Mouse (Mus musculus) heart, postnatal 0 days (tissue): ENCODE data around the gene Akap6. TPM values are rescaled to one million over a fixed set of nuclear protein-coding genes. Genes with fewer than 3 reads are reported as not detected.

Source experiments
- ATAC-seq: fragments of 200-750 bp; cut with Nextera tagmentation; 2 replicates; pipeline ENCODE4 v1.8.0; 2017; ENCODE audit warnings: low read depth, moderate number of reproducible peaks, moderate library complexity; ENCODE audit not compliant: insufficient read depth
- DNase-seq: peaks from one replicate; pipeline ENCODE4 v3.0.0-alpha.2; 2016; ENCODE audit warnings: low spot score
- H3K27ac ChIP-seq: fragments of 300-500 bp; sonication (generic); 2 replicates; pipeline ENCODE4 v1.5.1; 2014; ENCODE audit warnings: low read depth, mild to moderate bottlenecking
- H3K27me3 ChIP-seq: fragments of 300-500 bp; sonication (generic); 2 replicates; pipeline ENCODE4 v1.6.1; 2014; ENCODE audit warnings: low read length, mixed read lengths; ENCODE audit not compliant: control insufficient read depth, insufficient read depth
- H3K36me3 ChIP-seq: fragments of 300-500 bp; sonication (generic); replicated peaks from 2 replicates; pipeline ENCODE4 v1.6.1; 2014; ENCODE audit warnings: low read length, mixed read lengths; ENCODE audit not compliant: control insufficient read depth, insufficient read depth
- H3K4me1 ChIP-seq: fragments of 300-500 bp; sonication (generic); 2 replicates; pipeline ENCODE4 v1.6.1; 2014; ENCODE audit warnings: antibody characterized with exemption; ENCODE audit not compliant: control insufficient read depth, insufficient read depth
- H3K4me2 ChIP-seq: fragments of 300-500 bp; sonication (generic); 2 replicates; pipeline ENCODE4 v1.6.1; 2014; ENCODE audit warnings: low read depth, mild to moderate bottlenecking, low read length, moderate library complexity
- H3K4me3 ChIP-seq: fragments of 300-500 bp; sonication (generic); 2 replicates; pipeline ENCODE4 v1.5.1; 2014; ENCODE audit warnings: low read depth, low read length
- H3K9ac ChIP-seq: fragments of 300-500 bp; sonication (generic); replicated peaks from 2 replicates; pipeline ENCODE4 v1.6.1; 2014; ENCODE audit warnings: low read depth, low read length, mixed read lengths
- H3K9me3 ChIP-seq: fragments of 300-500 bp; sonication (generic); replicated peaks from 2 replicates; pipeline ENCODE4 v1.6.1; 2016; ENCODE audit warnings: low read length; ENCODE audit not compliant: control insufficient read depth
- CTCF ChIP-seq: IDR thresholded peaks from 2 replicates; pipeline ENCODE4 v1.5.1; 2016; ENCODE audit warnings: antibody characterized with exemption, control low read depth, low read depth
- EP300 ChIP-seq: IDR thresholded peaks from 2 replicates; pipeline ENCODE4 v1.6.1; 2016; ENCODE audit warnings: antibody characterized with exemption, low read depth
- WGBS: fragments of 180-500 bp; shearing (Covaris S2); extraction: QIAGEN DNeasy Blood & Tissue Kit; methylation state at CpG from one replicate; pipeline ENCODE4 v1.1.7; 2014; 5-methylcytosine and 5-hydroxymethylcytosine counted together
- polyA plus RNA-seq: library from polyadenylated mRNA; unstranded; fragments of >200 nt; fragmentation: Nextera tagmentation; extraction: Ambion mirVana; gene quantifications from 2 replicates; pipeline ENCODE4 v1.2.1, GENCODE M21; 2015
- total RNA-seq: library from RNA; depleted of rRNA; stranded (reverse); fragments of >200 nt; gene quantifications from 2 replicates; pipeline ENCODE4 v1.2.3, GENCODE M21; 2014; ENCODE audit warnings: low replicate concordance

Akap6 gene
- total and polyA plus RNA-seq, 2 experiments from 2014 or later: 10.3 to 53.2 TPM

DNA sequence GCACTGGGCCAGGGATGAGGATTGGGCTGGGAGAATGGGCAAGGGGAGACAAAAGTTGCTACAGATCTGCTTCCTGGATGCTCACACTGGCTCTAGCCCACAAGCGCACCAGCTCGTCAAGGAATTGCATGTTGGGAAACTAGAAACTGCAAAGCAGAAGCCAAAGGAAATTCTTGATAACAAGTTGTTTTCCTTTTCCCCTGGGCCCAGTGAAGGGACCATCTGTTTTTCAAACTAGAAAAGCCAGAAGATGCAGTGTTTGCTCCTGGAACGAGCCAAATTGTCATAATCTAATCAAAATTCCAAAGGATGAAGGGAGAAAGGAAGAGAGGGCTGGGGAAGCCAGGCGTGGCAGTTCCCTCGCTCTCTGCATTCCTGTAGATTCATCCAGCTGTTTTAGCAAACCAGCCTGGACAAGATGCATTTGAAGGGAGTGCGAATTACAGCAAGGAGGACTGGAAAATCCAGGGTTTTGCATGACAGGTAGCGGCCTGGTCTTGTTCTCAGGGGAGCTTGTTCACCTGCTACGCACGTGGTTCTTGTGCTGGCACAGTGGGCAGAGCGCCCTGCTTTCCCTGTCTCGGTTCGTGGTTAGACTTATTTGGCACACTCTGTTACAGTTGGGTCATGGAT is 136.8 kb downstream of the Akap6 start:
- peak overlapping the region; percentile 57 for H3K27ac ChIP-seq
- no peak overlapping the region for H3K4me3 ChIP-seq
- WGBS: 59% methylated on average over 12 of the region's 12 CpGs
- peak; percentile 30; the same call in 1 of the 2 replicates for ATAC-seq
- TF ChIP-seq EP300 (no peak; the same call in 1 of the 2 replicates), CTCF (no peak)
- H3K9ac ChIP-seq: no peak overlapping the region
- no peak overlapping the region for H3K4me2 ChIP-seq
- no peak for DNase-seq
- H3K4me1 ChIP-seq: peaks cover 13% of the 10 kb centered on the region; the same call in 1 of the 2 replicates
- no peaks in the 10 kb centered on the region for H3K9me3 ChIP-seq
- no peaks in the 10 kb centered on the region for H3K36me3 ChIP-seq
- no peaks in the 10 kb centered on the region for H3K27me3 ChIP-seq

DNA sequence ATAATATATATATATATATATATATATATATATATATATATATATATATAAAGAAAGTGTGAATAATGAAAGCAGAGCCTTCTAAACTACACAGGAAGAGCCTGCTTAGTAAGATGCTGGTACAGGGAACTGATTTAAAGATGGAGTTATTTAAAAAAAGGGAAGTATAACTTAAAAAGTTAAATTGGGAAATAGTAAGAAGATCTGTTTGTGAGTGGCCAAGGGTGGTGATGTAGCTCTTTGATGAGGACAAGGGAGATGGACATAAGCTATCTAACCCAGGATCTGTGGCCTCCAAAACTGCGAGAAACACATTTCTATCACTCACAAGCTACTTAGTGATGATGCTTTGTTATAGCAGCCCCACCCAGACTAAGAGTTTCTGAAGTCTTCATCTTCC is 146.8 kb downstream of the Akap6 start:
- Histone ChIP-seq H3K4me2 (no peak overlapping the region), H3K27ac (no peak overlapping the region), H3K27me3 (no peaks in the 10 kb centered on the region), H3K4me3 (no peak overlapping the region), H3K9ac (no peak overlapping the region), H3K36me3 (no peaks in the 10 kb centered on the region), H3K9me3 (no peaks in the 10 kb centered on the region), H3K4me1 (peaks cover 15% of the 10 kb centered on the region)
- TF ChIP-seq EP300 (no peak), CTCF (no peak)
- 92% methylated on average over 1 of the region's 1 CpGs for WGBS
- ATAC-seq (no peak), DNase-seq (no peak)

DNA sequence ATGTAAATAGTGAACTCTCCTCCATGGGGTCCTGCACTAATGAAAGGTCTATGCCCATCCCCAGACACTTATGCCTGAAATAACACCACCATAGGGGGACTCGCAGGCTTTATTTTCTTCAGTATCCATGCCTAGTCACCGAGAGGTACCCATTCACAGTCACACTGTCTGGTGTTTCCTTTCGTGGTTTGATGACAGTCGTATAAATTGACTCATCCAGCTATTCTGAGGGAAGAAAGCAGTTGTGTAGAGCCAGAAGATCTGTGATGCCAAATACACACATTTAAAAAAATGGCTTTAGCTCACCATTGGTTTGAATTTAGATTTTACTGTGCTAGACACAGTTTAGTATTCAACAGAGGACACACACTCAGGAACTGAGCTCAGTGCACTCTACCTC is 147.8 kb downstream of the Akap6 start:
- H3K9ac ChIP-seq: no peak overlapping the region
- no peak overlapping the region for H3K4me2 ChIP-seq
- no peaks in the 10 kb centered on the region for H3K27me3 ChIP-seq
- TF ChIP-seq EP300: no peak
- no peak for TF ChIP-seq CTCF
- no peaks in the 10 kb centered on the region for H3K9me3 ChIP-seq
- H3K4me3 ChIP-seq: no peak overlapping the region
- WGBS: 87% methylated on average over 4 of the region's 4 CpGs
- H3K4me1 ChIP-seq: peaks cover 22% of the 10 kb centered on the region
- no peak overlapping the region for H3K27ac ChIP-seq
- H3K36me3 ChIP-seq: no peaks in the 10 kb centered on the region
- DNase-seq (no peak), ATAC-seq (no peak)

DNA sequence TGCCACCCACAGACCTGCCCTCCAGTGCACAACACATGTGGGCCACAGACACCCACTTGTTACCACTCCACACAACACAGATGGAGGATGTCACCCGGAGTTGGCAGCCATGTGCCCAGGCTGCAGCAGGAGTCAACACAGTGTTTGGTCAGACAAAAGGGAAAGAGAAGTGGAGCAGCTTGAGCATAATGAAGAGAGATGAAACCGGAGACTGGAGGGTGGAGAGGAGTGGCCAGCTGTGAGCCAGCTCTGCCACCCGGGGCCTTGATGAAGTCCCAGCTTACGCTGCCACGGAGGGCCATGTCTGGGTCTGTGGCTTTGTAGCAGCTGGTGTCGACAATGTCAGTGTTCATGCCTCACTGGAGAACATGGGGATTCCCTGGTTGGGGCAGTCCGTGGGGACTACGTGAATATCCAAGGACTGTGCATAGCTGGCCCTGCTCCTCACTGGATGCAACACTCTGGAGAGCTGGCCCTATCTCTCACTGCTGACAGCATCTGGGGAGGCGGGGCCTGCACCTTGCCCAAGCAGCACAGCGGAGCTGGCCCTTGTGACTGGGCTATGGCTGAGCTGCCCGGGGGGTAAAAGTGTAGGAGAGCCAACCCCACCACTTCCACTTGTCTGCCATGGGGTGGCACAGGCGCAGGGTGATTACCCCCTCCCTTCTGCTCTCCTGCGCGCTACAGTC is 148.8 kb downstream of the Akap6 start:
- H3K27me3 ChIP-seq: no peaks in the 10 kb centered on the region
- no peaks in the 10 kb centered on the region for H3K36me3 ChIP-seq
- H3K9me3 ChIP-seq: no peaks in the 10 kb centered on the region
- WGBS: 31% methylated on average over 14 of the region's 14 CpGs
- DNase-seq: no peak
- peak overlapping the region; percentile 44 for H3K4me2 ChIP-seq
- H3K4me1 ChIP-seq: peaks cover 27% of the 10 kb centered on the region
- 0 out of 2 replicates have a peak overlapping the region, but pooled peaks have one; percentile 32 for H3K9ac ChIP-seq
- H3K27ac ChIP-seq: peak overlapping the region; percentile 71
- H3K4me3 ChIP-seq: 0 out of 2 replicates have a peak overlapping the region, but pooled peaks have one; percentile 2
- ATAC-seq: peak; percentile 83
- TF ChIP-seq EP300 (no peak), CTCF (no peak)

DNA sequence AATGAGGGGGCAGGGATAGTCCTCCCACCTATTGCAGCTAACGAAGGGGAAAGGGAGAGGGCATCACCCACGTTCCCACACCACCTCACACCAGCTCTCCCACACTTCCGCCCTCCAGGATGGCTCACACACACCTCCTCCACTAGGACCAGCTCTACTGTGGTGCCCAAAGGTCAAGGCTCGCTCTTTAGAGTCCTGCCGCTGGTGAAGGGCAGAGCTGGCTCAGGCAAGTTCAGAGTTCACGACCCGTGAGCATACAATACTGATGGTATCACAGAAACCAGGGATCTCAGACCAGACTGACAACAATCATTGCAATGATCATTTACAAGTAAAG is 149.3 kb downstream of the Akap6 start:
- 55% methylated on average over 6 of the region's 7 CpGs for WGBS
- no peaks in the 10 kb centered on the region for H3K27me3 ChIP-seq
- H3K27ac ChIP-seq: peak overlapping the region; percentile 71
- H3K9ac ChIP-seq: no peak overlapping the region
- ATAC-seq (no peak), DNase-seq (no peak)
- TF ChIP-seq CTCF (no peak), EP300 (no peak)
- no peaks in the 10 kb centered on the region for H3K9me3 ChIP-seq
- H3K36me3 ChIP-seq: no peaks in the 10 kb centered on the region
- peaks cover 32% of the 10 kb centered on the region for H3K4me1 ChIP-seq
- peak overlapping the region; percentile 44 for H3K4me2 ChIP-seq
- H3K4me3 ChIP-seq: 0 out of 2 replicates have a peak overlapping the region, but pooled peaks have one; percentile 2
